Mouse (Mus musculus) layer of hippocampus, postnatal 14 days (tissue): Measurements from ENCODE around the gene Trim63. TPM values are rescaled to one million over a fixed set of nuclear protein-coding genes. Genes with fewer than 3 reads are reported as not detected.
"Not testable (repeated sequence)": the region's sequence is repeated elsewhere in the genome, so short reads cannot be mapped to it uniquely, and the experiment has no call there.

Source experiments
- DNase-seq, 2 experiments: peaks; one replicate each; pipeline ENCODE4 v3.0.0; 2021 to 2022; ENCODE audit warnings: low spot score in 2 of 2, mixed read lengths in 1 of 2
- total RNA-seq, 2 experiments: library from RNA; stranded (reverse); gene quantifications; 2 replicates each; pipeline ENCODE4 v1.2.3; 2021

Trim63 gene
- total RNA-seq, 2 experiments from 2014 or later, result 0.21 TPM; not detected in 1

- DNase-seq, result not testable (repeated sequence)
Observed at GRCm38 (mm10) chr4:134341231-134341630, 26.3 kb downstream of the Trim63 start.

- no peak for DNase-seq
Observed at GRCm38 (mm10) chr4:134342213-134342779, 27.4 kb downstream of the Trim63 start.

- DNase-seq, result no peak
Observed at GRCm38 (mm10) chr4:134343071-134344031, 28.4 kb downstream of the Trim63 start, which contains the start of gene Slc30a2. Gene Slc30a2, plus strand, starts transcription at chr4:134343181.

GRCm38 (mm10) chr4:134344620-134345019 is 29.7 kb downstream of the Trim63 start:
- no peak for DNase-seq

GRCm38 (mm10) chr4:134345802-134346201 is 30.9 kb downstream of the Trim63 start:
- no peak for DNase-seq

- DNase-seq, result no peak
Observed at GRCm38 (mm10) chr4:134348078-134348477, 33.2 kb downstream of the Trim63 start.

GRCm38 (mm10) chr4:134348545-134348944 is 33.6 kb downstream of the Trim63 start:
- DNase-seq, result no peak

GRCm38 (mm10) chr4:134349829-134350228 is 34.9 kb downstream of the Trim63 start:
- no peak for DNase-seq

GRCm38 (mm10) chr4:134350641-134351040 is 35.7 kb downstream of the Trim63 start:
- no peak for DNase-seq

- DNase-seq, result no peak
Observed at GRCm38 (mm10) chr4:134351329-134352260, 36.7 kb downstream of the Trim63 start.

- no peak for DNase-seq
Observed at GRCm38 (mm10) chr4:134352261-134352707, 37.4 kb downstream of the Trim63 start.

GRCm38 (mm10) chr4:134352929-134353328 is 38.0 kb downstream of the Trim63 start:
- DNase-seq, result no peak

GRCm38 (mm10) chr4:134353527-134354409 is 38.8 kb downstream of the Trim63 start:
- DNase-seq, result no peak

- no peak for DNase-seq
Observed at GRCm38 (mm10) chr4:134355841-134356452, 41.0 kb downstream of the Trim63 start.

- peak; percentile 76 to 80 for DNase-seq
Observed at GRCm38 (mm10) chr4:134356591-134357460, 41.9 kb downstream of the Trim63 start.

- DNase-seq, result no peak
Observed at GRCm38 (mm10) chr4:134357461-134357771, 42.5 kb downstream of the Trim63 start.

GRCm38 (mm10) chr4:134359649-134360048 is 44.7 kb downstream of the Trim63 start:
- DNase-seq, result no peak

GRCm38 (mm10) chr4:134361215-134361614 is 46.3 kb downstream of the Trim63 start:
- no peak for DNase-seq

- DNase-seq, result no peak
Observed at GRCm38 (mm10) chr4:134362124-134362523, 47.2 kb downstream of the Trim63 start.
